Mouse (Mus musculus) heart, embryonic 15.5 days (tissue): ENCODE results near the gene Cotl1. TPM values are rescaled to one million over a fixed set of nuclear protein-coding genes. Genes with fewer than 3 reads are reported as not detected.
A peak's percentile ranks its signal among the peaks of the same experiment; 100 is the strongest.

Experiments
- ATAC-seq: fragments of 200-750 bp; cut with Nextera tagmentation; replicated peaks from 2 replicates; pipeline ENCODE4 v1.8.0; 2017; ENCODE audit warnings: low read depth, moderate TSS enrichment; ENCODE audit not compliant: insufficient number of reproducible peaks, insufficient read depth, low FRiP score
- H3K27ac ChIP-seq: fragments of 300-500 bp; sonication (generic); 2 replicates; pipeline ENCODE4 v1.5.1; 2015; ENCODE audit warnings: mild to moderate bottlenecking, inconsistent platforms
- H3K27me3 ChIP-seq: fragments of 300-500 bp; sonication (generic); 2 replicates; pipeline ENCODE4 v1.6.1; 2015; ENCODE audit warnings: inconsistent platforms
- H3K36me3 ChIP-seq: fragments of 300-500 bp; sonication (generic); 2 replicates; pipeline ENCODE4 v1.6.1; 2015; ENCODE audit warnings: mild to moderate bottlenecking, inconsistent platforms
- H3K4me1 ChIP-seq: fragments of 300-500 bp; sonication (generic); replicated peaks from 2 replicates; pipeline ENCODE4 v1.6.1; 2015; ENCODE audit warnings: inconsistent platforms
- H3K4me2 ChIP-seq: fragments of 300-500 bp; sonication (generic); 2 replicates; pipeline ENCODE4 v1.6.1; 2015; ENCODE audit warnings: inconsistent platforms, mild to moderate bottlenecking, moderate library complexity
- H3K4me3 ChIP-seq: fragments of 300-500 bp; sonication (generic); 2 replicates; pipeline ENCODE4 v1.5.1; 2015; ENCODE audit warnings: mild to moderate bottlenecking, inconsistent platforms
- H3K9ac ChIP-seq: fragments of 300-500 bp; sonication (generic); 2 replicates; pipeline ENCODE4 v1.6.1; 2015; ENCODE audit warnings: mild to moderate bottlenecking, inconsistent platforms
- H3K9me3 ChIP-seq: fragments of 300-500 bp; sonication (generic); replicated peaks from 2 replicates; pipeline ENCODE4 v1.6.1; 2016; ENCODE audit warnings: inconsistent platforms
- WGBS: fragments of 180-500 bp; shearing (Covaris S2); methylation state at CpG from one replicate; pipeline ENCODE4 v1.1.7; 2015; ENCODE audit warnings: mixed read lengths; 5-methylcytosine and 5-hydroxymethylcytosine counted together
- polyA plus RNA-seq: library from polyadenylated mRNA; unstranded; fragments of >200 nt; fragmentation: Nextera tagmentation; extraction: Ambion mirVana; gene quantifications from 2 replicates; pipeline ENCODE4 v1.2.1, GENCODE M21; 2015

Gene Cotl1
- polyA plus RNA-seq, 1 experiment from 2014 or later = 28.7 TPM

GRCm38 (mm10) chr8:119829870-119830580, 10.3 kb downstream of the Cotl1 start:
- Histone ChIP-seq H3K9me3 (no peaks in the 10 kb centered on the region), H3K4me3 (no peak overlapping the region), H3K4me2 (no peak overlapping the region), H3K9ac (no peak overlapping the region), H3K27ac (no peak overlapping the region), H3K27me3 (no peaks in the 10 kb centered on the region), H3K4me1 (peaks cover 72% of the 10 kb centered on the region), H3K36me3 (no peaks in the 10 kb centered on the region)
- ATAC-seq = no peak
- WGBS = 71% methylated on average over 16 of the region's 16 CpGs

GRCm38 (mm10) chr8:119829420-119829819, 10.9 kb downstream of the Cotl1 start:
- Histone ChIP-seq H3K27ac (no peak overlapping the region), H3K4me2 (no peak overlapping the region), H3K4me3 (no peak overlapping the region), H3K27me3 (no peaks in the 10 kb centered on the region), H3K36me3 (no peaks in the 10 kb centered on the region), H3K9me3 (no peaks in the 10 kb centered on the region), H3K9ac (no peak overlapping the region), H3K4me1 (peaks cover 74% of the 10 kb centered on the region)
- no peak for ATAC-seq
- 78% methylated on average over 13 of the region's 13 CpGs for WGBS

GRCm38 (mm10) chr8:119829015-119829414, 11.3 kb downstream of the Cotl1 start:
- no peak overlapping the region for H3K9ac ChIP-seq
- H3K4me2 ChIP-seq = no peak overlapping the region
- H3K9me3 ChIP-seq = no peaks in the 10 kb centered on the region
- H3K4me1 ChIP-seq = peaks cover 76% of the 10 kb centered on the region
- no peak overlapping the region for H3K27ac ChIP-seq
- no peak overlapping the region for H3K4me3 ChIP-seq
- H3K36me3 ChIP-seq = no peaks in the 10 kb centered on the region
- WGBS = 70% methylated on average over 10 of the region's 10 CpGs
- ATAC-seq = no peak
- no peaks in the 10 kb centered on the region for H3K27me3 ChIP-seq

- Histone ChIP-seq H3K4me3 (no peak overlapping the region), H3K4me1 (peaks cover 71% of the 10 kb centered on the region), H3K36me3 (no peaks in the 10 kb centered on the region), H3K9ac (no peak overlapping the region), H3K27me3 (no peaks in the 10 kb centered on the region), H3K27ac (peak overlapping the region; percentile 58), H3K9me3 (no peaks in the 10 kb centered on the region), H3K4me2 (no peak overlapping the region)
- 55% methylated on average over 4 of the region's 4 CpGs for WGBS
- ATAC-seq = no peak
Observed at GRCm38 (mm10) chr8:119827721-119828153, 12.6 kb downstream of the Cotl1 start.

GRCm38 (mm10) chr8:119826982-119827381, 13.4 kb downstream of the Cotl1 start:
- H3K4me2 ChIP-seq = no peak overlapping the region
- H3K9me3 ChIP-seq = no peaks in the 10 kb centered on the region
- H3K36me3 ChIP-seq = no peaks in the 10 kb centered on the region
- no peaks in the 10 kb centered on the region for H3K27me3 ChIP-seq
- peak overlapping the region; percentile 58; the same call in 1 of the 2 replicates for H3K27ac ChIP-seq
- H3K9ac ChIP-seq = no peak overlapping the region
- no peak for ATAC-seq
- no peak overlapping the region for H3K4me3 ChIP-seq
- 48% methylated on average over 5 of the region's 5 CpGs for WGBS
- H3K4me1 ChIP-seq = peaks cover 63% of the 10 kb centered on the region

- H3K4me2 ChIP-seq = no peak overlapping the region
- peak overlapping the region; percentile 25; the same call in 1 of the 2 replicates for H3K27ac ChIP-seq
- no peak overlapping the region for H3K9ac ChIP-seq
- no peak for ATAC-seq
- H3K4me1 ChIP-seq = peaks cover 55% of the 10 kb centered on the region
- H3K9me3 ChIP-seq = no peaks in the 10 kb centered on the region
- H3K4me3 ChIP-seq = no peak overlapping the region
- 63% methylated on average over 19 of the region's 19 CpGs for WGBS
- H3K27me3 ChIP-seq = no peaks in the 10 kb centered on the region
- 0 out of 2 replicates have a peak, but pooled peaks cover under 1% of the 10 kb centered on the region for H3K36me3 ChIP-seq
Observed at GRCm38 (mm10) chr8:119825950-119826730, 14.2 kb downstream of the Cotl1 start.

GRCm38 (mm10) chr8:119824809-119825273, 15.5 kb downstream of the Cotl1 start:
- Histone ChIP-seq H3K27ac (peak overlapping the region; percentile 39), H3K9me3 (no peaks in the 10 kb centered on the region)
- WGBS = 55% methylated on average over 11 of the region's 11 CpGs

GRCm38 (mm10) chr8:119824100-119824499, 16.2 kb downstream of the Cotl1 start:
- H3K9me3 ChIP-seq = no peaks in the 10 kb centered on the region
- peaks cover 40% of the 10 kb centered on the region for H3K4me1 ChIP-seq
- no peak overlapping the region for H3K27ac ChIP-seq
- H3K9ac ChIP-seq = no peak overlapping the region
- H3K4me3 ChIP-seq = no peak overlapping the region
- ATAC-seq = no peak
- H3K36me3 ChIP-seq = 0 out of 2 replicates have a peak, but pooled peaks cover 2% of the 10 kb centered on the region
- 60% methylated on average over 4 of the region's 4 CpGs for WGBS
- H3K4me2 ChIP-seq = no peak overlapping the region
- no peaks in the 10 kb centered on the region for H3K27me3 ChIP-seq

More at GRCm38 (mm10) chr8:119824809-119825273, 15.5 kb downstream of the Cotl1 start:
- Histone ChIP-seq H3K4me3 (no peak overlapping the region), H3K36me3 (0 out of 2 replicates have a peak, but pooled peaks cover 2% of the 10 kb centered on the region), H3K9ac (no peak overlapping the region), H3K4me2 (no peak overlapping the region), H3K4me1 (peaks cover 44% of the 10 kb centered on the region), H3K27me3 (no peaks in the 10 kb centered on the region)
- ATAC-seq = no peak

GRCm38 (mm10) chr8:119823278-119823677, 17.1 kb downstream of the Cotl1 start:
- Histone ChIP-seq H3K27me3 (no peaks in the 10 kb centered on the region), H3K27ac (no peak overlapping the region), H3K4me2 (no peak overlapping the region), H3K4me1 (peaks cover 35% of the 10 kb centered on the region), H3K36me3 (0 out of 2 replicates have a peak, but pooled peaks cover 2% of the 10 kb centered on the region), H3K4me3 (no peak overlapping the region), H3K9me3 (no peaks in the 10 kb centered on the region), H3K9ac (no peak overlapping the region)
- no peak for ATAC-seq
- WGBS = 92% methylated on average over 9 of the region's 9 CpGs

GRCm38 (mm10) chr8:119821691-119822090, 18.7 kb downstream of the Cotl1 start:
- 0 out of 2 replicates have a peak, but pooled peaks cover 2% of the 10 kb centered on the region for H3K36me3 ChIP-seq
- ATAC-seq = no peak
- no peak overlapping the region for H3K27ac ChIP-seq
- no peaks in the 10 kb centered on the region for H3K9me3 ChIP-seq
- WGBS = 90% methylated on average over 6 of the region's 6 CpGs
- H3K9ac ChIP-seq = no peak overlapping the region
- peaks cover 21% of the 10 kb centered on the region for H3K4me1 ChIP-seq
- no peaks in the 10 kb centered on the region for H3K27me3 ChIP-seq
- no peak overlapping the region for H3K4me3 ChIP-seq
- H3K4me2 ChIP-seq = no peak overlapping the region

GRCm38 (mm10) chr8:119819976-119820375, 20.4 kb downstream of the Cotl1 start:
- Histone ChIP-seq H3K9me3 (no peaks in the 10 kb centered on the region), H3K9ac (no peak overlapping the region), H3K36me3 (0 out of 2 replicates have a peak, but pooled peaks cover 2% of the 10 kb centered on the region), H3K4me1 (peaks cover 8% of the 10 kb centered on the region), H3K4me3 (no peak overlapping the region), H3K4me2 (no peak overlapping the region), H3K27ac (no peak overlapping the region), H3K27me3 (no peaks in the 10 kb centered on the region)
- 89% methylated on average over 8 of the region's 8 CpGs for WGBS
- no peak for ATAC-seq
